Mouse (Mus musculus) adrenal gland, postnatal 25 days (tissue): ENCODE measurements around the gene Cfap299. TPM values are rescaled to one million over a fixed set of nuclear protein-coding genes. Genes with fewer than 3 reads are reported as not detected.

Experiments used
- DNase-seq: peaks from one replicate; pipeline ENCODE4 v3.0.0; 2021; ENCODE audit warnings: mixed read lengths
- microRNA-seq, 2 experiments: library from miRNA; unstranded; fragments of <30 nt; microRNA quantifications; one replicate each; pipeline ENCODE4 v1.2.0; 2021
- total RNA-seq: library from RNA; stranded (reverse); gene quantifications from 2 replicates; pipeline ENCODE4 v1.2.3, GENCODE M21; 2021

Gene Cfap299
- total RNA-seq, 1 experiment from 2014 or later, result not detected

DNA sequence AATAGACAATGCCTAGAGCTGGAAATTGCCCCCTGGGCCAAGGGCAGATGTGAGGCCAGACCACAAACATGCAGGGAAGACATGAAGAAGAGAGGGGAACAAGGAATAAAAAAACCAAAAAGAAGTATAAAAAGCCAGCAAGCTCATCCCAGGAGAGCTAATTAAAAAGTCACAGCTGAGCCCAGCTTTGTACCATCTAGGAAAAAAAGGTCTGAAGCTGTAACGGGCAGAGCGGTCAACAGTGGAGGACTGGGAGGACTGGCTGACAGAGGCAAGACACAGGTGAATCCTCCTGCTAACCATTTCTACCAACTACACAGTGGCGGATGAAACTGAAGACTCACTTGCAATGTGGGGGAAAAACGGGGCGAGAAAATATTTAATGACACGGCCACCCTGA is 505.2 kb downstream of the Cfap299 start:
- no peak for DNase-seq

DNA sequence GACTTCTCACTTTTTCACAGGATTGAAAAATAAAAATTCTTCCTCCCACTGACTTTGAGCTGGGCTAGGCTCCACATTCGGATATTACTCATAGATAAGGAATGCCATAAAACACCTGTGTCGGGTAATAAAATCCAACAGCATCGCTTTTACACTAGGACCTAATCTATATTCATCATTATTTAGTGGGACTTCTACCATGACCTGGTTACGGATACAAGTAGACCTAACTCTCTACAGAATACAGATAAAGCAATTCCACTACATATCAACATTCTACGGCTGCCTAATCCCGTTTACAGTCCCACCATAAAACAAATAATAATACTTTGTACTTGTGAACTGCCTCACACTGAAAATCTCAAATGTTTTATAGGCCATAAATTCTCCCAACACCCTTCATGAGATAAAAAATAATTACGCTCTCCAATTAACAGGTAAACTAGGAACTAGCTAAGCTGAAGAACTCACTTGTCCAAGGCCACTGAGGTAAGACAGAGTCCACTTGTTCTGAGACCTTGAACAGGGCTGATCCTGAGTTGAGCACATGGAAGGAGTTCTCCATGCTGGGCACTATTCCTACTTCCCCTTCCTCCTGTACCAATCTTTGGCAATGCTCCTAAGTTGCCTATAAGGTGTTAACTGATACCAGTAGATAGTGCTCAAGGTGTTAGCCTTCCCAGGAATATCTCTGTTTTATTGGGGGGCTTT is 513.7 kb downstream of the Cfap299 start:
- DNase-seq, result no peak

DNA sequence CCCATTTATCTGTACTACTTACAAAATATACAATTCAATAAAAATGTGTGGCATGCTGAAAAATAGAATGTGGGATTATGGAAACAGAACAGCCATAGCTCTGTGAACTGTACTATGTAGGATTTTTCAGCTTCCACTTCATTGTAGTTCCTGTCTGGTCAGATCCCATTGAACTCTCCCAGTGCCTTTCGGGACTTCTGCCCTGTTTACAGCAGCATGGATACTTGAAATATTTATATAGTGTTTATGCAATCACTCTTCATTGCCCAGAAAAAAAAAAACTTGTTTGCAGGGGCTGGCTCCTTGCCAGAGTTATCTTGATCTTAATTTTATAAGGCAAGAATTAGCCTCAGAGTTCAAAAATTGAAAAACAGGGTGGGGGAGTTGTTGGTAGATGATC is 515.6 kb downstream of the Cfap299 start:
- DNase-seq, result no peak

Small RNA genes within 50 kb of the gene (microRNA-seq; reads per million reads assigned to microRNA genes)
- 0 to 0.34 reads per million in 2 experiments for gene Mir703

Other genes starting within 250 kb of the Cfap299 start
- 0.19 TPM in 1 of 2 replicates, not detected in the other for gene Prdm8, start 162.1 kb upstream of the Cfap299 start, total RNA-seq
- not detected in 2 replicates for gene Fgf5, start 75.1 kb upstream of the Cfap299 start, total RNA-seq
- gene Gm11111, start 223.4 kb downstream of the Cfap299 start, total RNA-seq, result not detected in 2 replicates